Mouse (Mus musculus) olfactory bulb, adult 2 months (tissue): ENCODE measurements around the gene Krt76.

Experiments used
- CTCF ChIP-seq: fragments of 200-500 bp; IDR thresholded peaks from 2 replicates; pipeline ENCODE4 v1.5.1; 2012; ENCODE audit warnings: low read depth, mild to moderate bottlenecking, low read length, moderate library complexity; ENCODE audit not compliant: insufficient read depth
- POLR2A ChIP-seq: fragments of 200-500 bp; IDR thresholded peaks from 2 replicates; pipeline ENCODE4 v1.6.1; 2012; ENCODE audit warnings: mild to moderate bottlenecking, low read depth, low read length, moderate library complexity; ENCODE audit not compliant: insufficient read depth

DNA sequence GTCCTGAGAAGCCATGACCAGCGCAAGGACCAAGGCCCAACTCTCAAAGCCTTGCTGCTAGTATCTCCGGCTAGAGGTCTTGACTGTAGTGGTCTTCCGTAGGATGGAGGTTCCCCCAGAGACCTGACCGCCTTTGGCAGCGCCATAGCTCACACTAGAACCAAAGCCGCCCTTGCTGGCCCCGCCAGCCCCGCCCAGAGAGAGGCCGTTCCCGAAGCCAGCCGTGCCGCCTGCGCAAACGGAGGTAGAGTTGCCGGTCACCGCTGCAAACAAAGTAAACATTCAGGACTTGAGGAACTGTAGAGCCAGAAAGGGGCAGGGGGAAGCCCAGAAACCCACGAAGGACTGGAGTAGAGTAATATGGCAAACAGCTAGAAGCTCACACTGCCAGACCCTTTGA is 36.9 kb upstream of the Krt76 start:
- TF ChIP-seq CTCF (no peak), POLR2A (no peak)
